Mouse (Mus musculus) thymus, adult 2 months (tissue): Measurements from ENCODE around the gene Map2k2.

ENCODE experiments used
- CTCF ChIP-seq: fragments of 200-500 bp; IDR thresholded peaks from 2 replicates; pipeline ENCODE4 v1.5.1; 2012; ENCODE audit warnings: mild to moderate bottlenecking, control low read depth, low read length, moderate library complexity, borderline replicate concordance; ENCODE audit not compliant: control insufficient read depth, poor library complexity, insufficient read depth; ENCODE audit errors: extremely low read depth
- POLR2A ChIP-seq: fragments of 200-500 bp; IDR thresholded peaks from 2 replicates; pipeline ENCODE4 v1.6.1; 2012; ENCODE audit warnings: mild to moderate bottlenecking, low read length, control low read depth, moderate library complexity; ENCODE audit not compliant: control insufficient read depth, poor library complexity, insufficient read depth; ENCODE audit errors: extremely low read depth

DNA sequence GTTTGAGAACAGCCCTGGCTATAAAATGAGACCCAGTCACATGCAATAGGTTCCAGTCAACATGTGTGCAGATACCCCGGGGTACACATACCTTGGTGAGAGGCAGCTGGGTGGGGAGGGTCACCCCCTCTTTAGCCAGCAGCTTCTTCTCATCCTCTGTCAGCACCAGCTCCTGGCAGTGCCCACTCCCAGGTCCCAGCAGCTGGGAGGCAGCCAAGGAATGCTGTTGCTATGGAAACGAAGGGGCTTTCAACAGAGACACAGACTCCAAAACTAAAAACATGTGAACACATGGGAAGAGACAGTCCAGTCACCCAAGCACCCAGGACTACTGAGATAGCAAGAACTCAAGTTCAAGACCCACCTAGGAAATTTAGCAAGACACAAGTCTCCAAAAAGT lies 16.5 kb upstream of the Map2k2 start:
- TF ChIP-seq CTCF (no peak), POLR2A (no peak)
